Mouse (Mus musculus) myocyte (in vitro differentiated cells): Measurements from ENCODE around the gene Ephb6.
"Not testable (repeated sequence)": the region's sequence is repeated elsewhere in the genome, so short reads cannot be mapped to it uniquely, and the experiment has no call there.

ENCODE experiments used
- CEBPB ChIP-seq: IDR thresholded peaks from 2 replicates; pipeline ENCODE4 v1.6.1; 2011; ENCODE audit warnings: mild to moderate bottlenecking, moderate library complexity; ENCODE audit not compliant: poor library complexity, insufficient read depth, severe bottlenecking
- E2F4 ChIP-seq: IDR thresholded peaks from one replicate; pipeline ENCODE4 v1.6.1; 2011; ENCODE audit warnings: mild to moderate bottlenecking, control low read depth, moderate library complexity; ENCODE audit not compliant: insufficient read depth
- MYOD1 ChIP-seq, 3 experiments: IDR thresholded peaks; one replicate each; pipeline ENCODE4 v1.6.1; 2011; ENCODE audit warnings: control low read depth in 2 of 3, low read depth in 2 of 3, mild to moderate bottlenecking in 2 of 3, moderate library complexity in 1 of 3; ENCODE audit not compliant: insufficient read length in 2 of 3, control insufficient read depth in 1 of 3
- POLR2A ChIP-seq: IDR thresholded peaks from one replicate; pipeline ENCODE4 v1.6.1; 2011; ENCODE audit warnings: low read depth, mild to moderate bottlenecking, control low read depth, moderate library complexity; ENCODE audit not compliant: insufficient read length
- POLR2AphosphoS2 ChIP-seq: IDR thresholded peaks from one replicate; pipeline ENCODE4 v1.6.1; 2011; ENCODE audit warnings: low read depth, control low read depth; ENCODE audit not compliant: insufficient read length
- REST ChIP-seq: IDR thresholded peaks from one replicate; pipeline ENCODE4 v1.6.1; 2011; ENCODE audit warnings: mild to moderate bottlenecking, control low read depth, moderate library complexity; ENCODE audit not compliant: insufficient read depth, insufficient read length
- TCF12 ChIP-seq: IDR thresholded peaks from one replicate; pipeline ENCODE4 v1.6.1; 2011; ENCODE audit warnings: mild to moderate bottlenecking, control low read depth; ENCODE audit not compliant: poor library complexity, insufficient read depth, severe bottlenecking
- TCF3 ChIP-seq: IDR thresholded peaks from one replicate; pipeline ENCODE4 v1.6.1; 2011; ENCODE audit warnings: low read depth, control low read depth; ENCODE audit not compliant: insufficient read length

- TF ChIP-seq CEBPB; POLR2A; TCF3; E2F4; POLR2AphosphoS2; REST; TCF12; MYOD1 (IDR thresholded peaks at IDR 0.05; ENCODE audit: control insufficient read depth in 1 of 3, insufficient read length in 2 of 3, low read depth in 2 of 3): not testable (repeated sequence)
Observed at GRCm38 (mm10) chr6:41563104-41563951, 42.0 kb upstream of the Ephb6 start.
